Mouse (Mus musculus) forebrain, embryonic 10.5 days (tissue): Measurements from ENCODE around the gene Myh4. TPM values are rescaled to one million over a fixed set of nuclear protein-coding genes. Genes with fewer than 3 reads are reported as not detected.

Source experiments
- DNase-seq: peaks from one replicate; pipeline ENCODE4 v3.0.0-alpha.2; 2017; ENCODE audit warnings: low spot score; ENCODE audit errors: extremely low spot score
- H3K27ac ChIP-seq: fragments of 300-500 bp; sonication (generic); 2 replicates; pipeline ENCODE4 v1.5.1; 2016; ENCODE audit warnings: mild to moderate bottlenecking
- H3K27me3 ChIP-seq: fragments of 300-500 bp; sonication (generic); 2 replicates; pipeline ENCODE4 v1.6.1; 2016; ENCODE audit warnings: mild to moderate bottlenecking; ENCODE audit not compliant: poor library complexity, severe bottlenecking
- H3K36me3 ChIP-seq: fragments of 300-500 bp; sonication (generic); replicated peaks from 2 replicates; pipeline ENCODE4 v1.6.1; 2016; ENCODE audit warnings: mild to moderate bottlenecking, moderate library complexity
- H3K4me1 ChIP-seq: fragments of 300-500 bp; sonication (generic); 2 replicates; pipeline ENCODE4 v1.6.1; 2016
- H3K4me3 ChIP-seq: fragments of 300-500 bp; sonication (generic); 2 replicates; pipeline ENCODE4 v1.5.1; 2016; ENCODE audit warnings: mild to moderate bottlenecking, moderate library complexity
- H3K9me3 ChIP-seq: fragments of 300-500 bp; sonication (generic); 2 replicates; pipeline ENCODE4 v1.6.1; 2016; ENCODE audit warnings: mild to moderate bottlenecking, moderate library complexity
- WGBS: fragments of 180-500 bp; shearing (Covaris S2); methylation state at CpG from one replicate; pipeline ENCODE4 v1.1.7; 2016; 5-methylcytosine and 5-hydroxymethylcytosine counted together
- polyA plus RNA-seq: library from polyadenylated mRNA; unstranded; fragments of >200 nt; fragmentation: Nextera tagmentation; extraction: Ambion mirVana; gene quantifications from 2 replicates; pipeline ENCODE4 v1.2.1, GENCODE M21; 2016

The Myh4 gene
- not detected in 2 replicates for polyA plus RNA-seq

DNA sequence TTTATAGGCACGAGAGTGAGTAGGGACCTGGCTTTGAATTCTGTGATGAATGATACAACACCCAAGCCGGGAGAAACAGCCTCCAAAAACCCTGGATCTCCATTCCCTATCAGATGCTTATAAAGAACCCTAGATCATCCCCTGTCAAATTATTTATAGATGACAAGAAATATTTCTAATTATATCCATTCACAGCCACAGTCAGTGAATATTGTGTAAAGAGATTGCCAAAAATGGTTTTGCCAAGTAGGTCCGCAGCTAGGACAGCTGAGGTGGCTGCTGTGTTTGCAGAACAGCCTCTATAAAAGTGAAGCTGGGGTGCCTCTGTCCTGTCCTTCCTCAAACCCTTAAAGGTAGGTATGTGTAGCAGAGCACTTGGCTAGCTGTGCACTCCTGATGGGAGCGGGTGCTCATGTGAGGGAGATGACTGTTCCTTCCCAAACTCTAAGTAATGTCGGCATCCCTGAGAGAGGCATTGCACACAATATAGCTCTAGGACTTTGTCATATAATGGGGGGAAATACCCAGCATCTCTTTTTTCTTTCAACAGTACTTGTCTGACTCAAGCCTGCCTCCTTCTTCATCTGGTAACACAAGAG lies at the start of gene Myh4:
Gene Myh4, plus strand, starts transcription at position 549 of the 599 bp plus-strand sequence.
- Histone ChIP-seq H3K27ac (no peak within 1 kb of the TSS), H3K4me1 (no peaks in the 10 kb centered on the region), H3K27me3 (no peaks in the 10 kb centered on the region), H3K36me3 (no peaks in the 10 kb centered on the region), H3K4me3 (no peak within 1 kb of the TSS), H3K9me3 (no peaks in the 10 kb centered on the region)
- 86% methylated on average over 5 of the region's 5 CpGs for WGBS
- DNase-seq, result no peak

DNA sequence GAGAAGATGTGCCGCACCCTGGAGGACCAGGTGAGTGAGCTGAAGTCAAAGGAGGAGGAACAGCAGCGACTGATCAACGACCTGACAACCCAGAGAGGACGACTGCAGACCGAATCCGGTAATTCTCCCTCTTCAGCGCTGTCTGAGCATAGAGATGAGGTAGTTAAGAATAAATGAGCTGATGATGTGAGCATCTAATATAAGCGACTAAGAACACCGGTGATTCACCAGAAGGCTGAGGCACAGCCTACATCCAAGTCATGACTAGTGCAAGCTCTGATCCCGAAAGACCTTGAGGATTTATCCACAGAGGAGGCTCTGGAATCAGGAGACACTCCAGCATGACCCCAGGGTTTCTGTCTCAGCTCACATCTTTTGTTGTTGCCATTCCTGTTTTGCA lies 47.5 kb upstream of the Myh4 start:
- H3K4me3 ChIP-seq, result no peak overlapping the region
- no peaks in the 10 kb centered on the region for H3K4me1 ChIP-seq
- no peaks in the 10 kb centered on the region for H3K27me3 ChIP-seq
- WGBS, result 87% methylated on average over 10 of the region's 10 CpGs
- no peak for DNase-seq
- H3K36me3 ChIP-seq, result no peaks in the 10 kb centered on the region
- no peaks in the 10 kb centered on the region for H3K9me3 ChIP-seq
- no peak overlapping the region for H3K27ac ChIP-seq

DNA sequence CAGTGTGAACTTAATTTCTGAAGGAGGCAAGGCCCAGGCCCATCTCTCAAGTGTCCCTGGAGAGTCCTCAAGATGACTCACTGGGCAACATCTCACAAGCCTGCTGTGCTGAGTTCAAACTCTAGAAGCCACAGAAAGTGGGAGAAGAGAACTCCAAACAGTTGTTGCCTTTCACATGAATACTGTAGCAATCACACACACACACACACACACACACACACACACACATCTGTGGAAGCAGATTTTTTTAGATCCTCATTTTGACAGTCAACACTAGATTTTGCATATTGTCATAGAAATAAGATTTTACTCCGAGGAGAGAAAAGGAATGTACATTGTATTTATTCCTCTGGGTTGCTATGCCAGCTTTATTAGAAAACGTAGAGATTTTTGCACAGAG lies 47.0 kb upstream of the Myh4 start:
- WGBS, result 90% methylated on average over 2 of the region's 2 CpGs
- Histone ChIP-seq H3K36me3 (no peaks in the 10 kb centered on the region), H3K4me3 (no peak overlapping the region), H3K9me3 (no peaks in the 10 kb centered on the region), H3K4me1 (no peaks in the 10 kb centered on the region), H3K27me3 (no peaks in the 10 kb centered on the region), H3K27ac (no peak overlapping the region)
- no peak for DNase-seq

DNA sequence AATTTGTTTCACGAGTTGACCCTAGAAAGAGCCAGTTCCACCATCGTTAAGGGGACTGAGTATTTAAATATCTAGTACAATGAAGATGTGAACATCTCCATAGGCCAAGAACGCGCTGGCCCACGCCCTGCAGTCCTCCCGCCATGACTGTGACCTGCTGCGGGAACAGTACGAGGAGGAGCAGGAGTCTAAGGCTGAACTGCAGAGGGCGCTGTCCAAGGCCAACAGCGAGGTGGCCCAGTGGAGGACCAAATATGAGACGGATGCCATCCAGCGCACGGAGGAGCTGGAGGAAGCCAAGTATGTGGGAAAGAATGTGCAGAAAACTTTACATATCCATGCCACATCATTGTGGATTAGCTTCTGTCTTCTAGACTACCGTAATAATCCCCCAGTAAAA lies 46.3 kb upstream of the Myh4 start:
- no peak for DNase-seq

DNA sequence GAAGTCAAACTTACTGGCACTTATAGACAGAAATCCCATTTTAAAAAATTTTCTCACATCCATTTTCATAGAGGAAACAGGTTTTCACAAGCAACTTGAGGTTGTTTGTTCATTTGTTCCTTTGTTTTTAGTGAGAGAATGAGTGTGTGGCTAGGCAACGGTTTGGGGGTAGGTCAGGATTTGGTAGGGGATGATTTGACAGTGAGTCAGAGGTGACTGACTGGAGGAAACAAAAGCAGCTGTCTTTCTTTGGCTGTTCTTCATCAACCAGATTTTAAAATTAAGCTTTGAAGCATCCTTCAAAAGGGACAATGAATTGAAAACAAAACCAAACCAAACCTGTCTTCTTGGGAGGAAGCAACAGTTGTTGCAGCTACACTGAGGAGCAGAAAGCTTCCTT lies 38.5 kb upstream of the Myh4 start:
- Histone ChIP-seq H3K4me3 (no peak overlapping the region), H3K9me3 (no peaks in the 10 kb centered on the region), H3K36me3 (no peaks in the 10 kb centered on the region), H3K27ac (no peak overlapping the region), H3K4me1 (no peaks in the 10 kb centered on the region), H3K27me3 (no peaks in the 10 kb centered on the region)
- DNase-seq, result no peak
- WGBS, result 61% methylated on average over 1 of the region's 1 CpGs

More for the DNA sequence above, 46.3 kb upstream of the Myh4 start:
- H3K27me3 ChIP-seq, result no peaks in the 10 kb centered on the region
- WGBS, result 91% methylated on average over 14 of the region's 14 CpGs
- H3K4me1 ChIP-seq, result no peaks in the 10 kb centered on the region
- no peaks in the 10 kb centered on the region for H3K9me3 ChIP-seq
- no peak overlapping the region for H3K27ac ChIP-seq
- no peaks in the 10 kb centered on the region for H3K36me3 ChIP-seq
- H3K4me3 ChIP-seq, result no peak overlapping the region

DNA sequence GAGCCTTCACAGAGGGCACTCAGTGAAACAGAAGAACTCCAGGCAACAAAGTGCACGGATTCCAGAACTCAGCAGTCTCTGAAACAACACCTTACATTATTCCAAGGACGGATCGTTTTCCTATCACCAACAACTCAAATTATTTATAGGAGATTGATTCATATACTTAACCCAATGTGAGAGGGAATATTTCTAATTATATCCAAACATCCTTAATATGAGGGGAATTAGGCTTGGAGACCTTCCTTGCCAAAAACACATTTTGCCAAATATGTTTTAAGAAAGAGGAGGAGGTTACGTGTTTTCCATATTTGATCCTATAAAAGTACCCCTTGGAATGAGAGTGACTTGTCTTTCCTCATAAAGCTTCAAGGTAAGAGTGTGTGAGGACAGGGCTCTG lies 38.1 kb upstream of the Myh4 start, which contains the start of gene Myh1:
Gene Myh1, plus strand, starts transcription at position 301 of the 400 bp plus-strand sequence.
- Histone ChIP-seq H3K27me3 (no peaks in the 10 kb centered on the region), H3K36me3 (no peaks in the 10 kb centered on the region), H3K4me3 (no peak within 1 kb of the TSS), H3K4me1 (no peaks in the 10 kb centered on the region), H3K9me3 (no peaks in the 10 kb centered on the region), H3K27ac (no peak within 1 kb of the TSS)
- DNase-seq, result no peak
- WGBS, result 86% methylated on average over 4 of the region's 4 CpGs

DNA sequence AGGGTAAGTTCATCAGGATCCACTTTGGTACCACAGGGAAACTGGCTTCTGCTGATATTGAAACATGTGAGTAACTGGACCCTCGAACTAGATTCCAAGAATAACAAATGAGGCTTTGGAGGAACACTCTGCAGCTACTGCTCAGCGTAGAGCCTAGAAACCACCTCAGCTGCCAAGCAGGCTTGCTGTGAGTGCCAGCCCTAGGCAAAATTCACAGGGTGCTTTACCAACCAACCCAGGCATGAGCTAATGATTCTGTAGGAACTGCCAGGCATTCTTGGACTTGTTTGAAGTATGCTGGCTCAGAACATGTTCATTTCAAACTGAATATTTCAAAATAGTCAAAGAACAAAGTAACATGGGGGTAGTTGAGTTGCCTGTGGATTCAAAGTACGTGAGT lies 33.1 kb upstream of the Myh4 start:
- no peaks in the 10 kb centered on the region for H3K4me1 ChIP-seq
- H3K36me3 ChIP-seq, result no peaks in the 10 kb centered on the region
- no peaks in the 10 kb centered on the region for H3K9me3 ChIP-seq
- no peak overlapping the region for H3K27ac ChIP-seq
- no peaks in the 10 kb centered on the region for H3K27me3 ChIP-seq
- 86% methylated on average over 3 of the region's 3 CpGs for WGBS
- H3K4me3 ChIP-seq, result no peak overlapping the region
- DNase-seq, result no peak

DNA sequence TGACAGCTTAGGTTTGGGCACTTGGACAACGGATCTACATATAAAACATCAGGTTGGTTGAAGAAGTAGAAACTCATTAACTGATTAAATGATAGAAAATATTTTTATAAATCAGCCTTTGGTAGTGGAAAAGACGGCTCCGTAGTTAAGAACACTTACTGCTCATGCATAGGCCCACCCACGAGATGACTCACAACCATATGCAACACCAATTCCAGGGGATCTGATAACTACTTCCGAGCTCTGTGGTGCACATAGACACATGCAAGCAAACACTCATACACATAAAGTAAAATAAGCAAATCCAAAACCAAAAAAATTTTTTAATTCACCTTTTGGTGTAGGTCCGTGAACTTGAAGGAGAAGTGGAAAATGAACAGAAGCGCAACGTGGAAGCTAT lies 16.0 kb upstream of the Myh4 start:
- 94% methylated on average over 8 of the region's 8 CpGs for WGBS
- Histone ChIP-seq H3K4me3 (no peak overlapping the region), H3K27ac (no peak overlapping the region)

DNA sequence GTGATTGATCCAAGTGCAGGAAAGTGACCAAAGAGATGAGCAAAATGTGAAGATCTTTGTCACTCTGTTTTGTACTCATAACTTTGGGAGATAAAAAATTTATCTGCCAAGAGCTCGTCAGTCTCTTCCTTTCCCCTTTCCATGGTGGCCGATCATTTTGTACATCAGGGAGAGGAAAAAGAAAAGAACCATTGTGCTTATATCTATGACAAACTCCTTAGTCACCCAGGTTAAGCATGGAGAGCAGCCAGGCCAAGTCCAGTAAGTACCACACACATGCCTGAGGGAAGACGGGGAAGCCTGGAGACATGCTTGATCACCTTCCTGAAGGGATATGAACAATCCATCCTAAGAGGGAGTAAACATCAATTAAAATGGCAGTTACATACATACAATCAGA lies 13.4 kb upstream of the Myh4 start:
- Histone ChIP-seq H3K4me3 (no peak overlapping the region), H3K27me3 (no peaks in the 10 kb centered on the region), H3K36me3 (no peaks in the 10 kb centered on the region), H3K9me3 (no peaks in the 10 kb centered on the region), H3K27ac (no peak overlapping the region), H3K4me1 (no peaks in the 10 kb centered on the region)
- WGBS, result 93% methylated on average over 3 of the region's 3 CpGs
- DNase-seq, result no peak

More for the DNA sequence above, 16.0 kb upstream of the Myh4 start:
- H3K4me1 ChIP-seq, result no peaks in the 10 kb centered on the region
- no peaks in the 10 kb centered on the region for H3K9me3 ChIP-seq
- H3K36me3 ChIP-seq, result no peaks in the 10 kb centered on the region
- H3K27me3 ChIP-seq, result no peaks in the 10 kb centered on the region
- no peak for DNase-seq

DNA sequence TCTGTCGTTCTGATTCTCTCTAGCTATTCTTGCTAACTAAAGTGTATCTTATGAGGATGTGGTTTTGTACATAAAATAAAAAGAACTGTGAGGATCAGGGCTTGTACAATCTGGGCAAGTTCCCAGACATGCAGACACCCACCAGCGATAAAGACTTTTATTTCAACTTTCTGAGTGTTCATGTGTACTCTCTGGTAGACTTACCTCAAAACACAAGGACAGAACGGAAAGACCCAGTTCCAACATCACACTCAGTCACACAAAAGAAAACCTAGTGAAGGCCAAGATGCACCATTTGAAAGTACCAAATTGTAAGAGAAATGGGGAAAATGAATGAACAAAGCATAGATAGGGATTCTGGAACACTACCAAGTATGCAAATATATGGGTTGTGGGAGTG lies 9.1 kb upstream of the Myh4 start:
- DNase-seq, result no peak
- Histone ChIP-seq H3K36me3 (no peaks in the 10 kb centered on the region), H3K9me3 (no peaks in the 10 kb centered on the region), H3K27me3 (no peaks in the 10 kb centered on the region), H3K4me1 (no peaks in the 10 kb centered on the region), H3K4me3 (no peak overlapping the region), H3K27ac (no peak overlapping the region)
- WGBS, result 91% methylated on average over 3 of the region's 3 CpGs

DNA sequence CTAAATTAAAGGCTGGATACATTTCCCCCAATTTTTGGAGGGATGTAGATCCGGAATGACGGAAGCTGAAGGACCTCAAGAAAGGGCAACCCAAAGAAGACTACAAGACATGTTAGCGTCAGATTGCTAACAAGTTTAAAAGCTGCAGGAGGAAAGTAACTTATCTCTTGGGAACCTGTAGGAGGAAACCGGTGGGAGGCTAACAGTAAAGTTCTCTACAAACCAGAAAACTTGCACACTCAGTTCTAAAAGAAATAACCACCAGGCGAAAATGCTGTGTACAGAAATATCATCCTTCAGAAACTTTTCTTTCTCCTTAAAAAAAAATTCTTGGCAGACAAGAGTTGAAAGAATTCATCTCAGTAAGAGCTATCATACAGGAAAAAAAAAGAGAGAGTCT lies 8.7 kb upstream of the Myh4 start:
- no peaks in the 10 kb centered on the region for H3K9me3 ChIP-seq
- no peak for DNase-seq
- H3K36me3 ChIP-seq, result no peaks in the 10 kb centered on the region
- no peak overlapping the region for H3K27ac ChIP-seq
- H3K4me3 ChIP-seq, result no peak overlapping the region
- WGBS, result 95% methylated on average over 5 of the region's 5 CpGs
- H3K27me3 ChIP-seq, result no peaks in the 10 kb centered on the region
- no peaks in the 10 kb centered on the region for H3K4me1 ChIP-seq

DNA sequence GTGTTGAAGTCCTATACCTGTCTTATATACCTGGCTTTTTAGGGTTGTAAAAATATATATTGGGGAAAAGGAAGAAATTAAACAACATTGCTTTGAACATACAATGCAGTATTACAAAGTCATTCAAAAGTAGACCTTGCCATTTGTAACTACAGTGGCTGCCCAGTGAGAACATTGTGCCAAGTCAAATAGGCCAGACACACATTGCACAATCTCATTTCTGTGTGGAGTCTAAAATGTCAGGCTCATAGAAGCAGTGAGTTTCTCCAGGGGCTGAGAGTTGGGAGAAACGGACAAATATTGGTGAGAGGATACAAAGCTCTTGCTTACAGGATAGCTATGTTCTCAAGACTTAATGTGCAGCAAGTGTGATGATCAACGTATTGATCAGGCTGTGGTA lies 7.9 kb upstream of the Myh4 start:
- Histone ChIP-seq H3K4me3 (no peak overlapping the region), H3K4me1 (no peaks in the 10 kb centered on the region), H3K9me3 (no peaks in the 10 kb centered on the region), H3K27me3 (no peaks in the 10 kb centered on the region), H3K36me3 (no peaks in the 10 kb centered on the region), H3K27ac (no peak overlapping the region)
- 83% methylated on average over 2 of the region's 2 CpGs for WGBS
- DNase-seq, result no peak

DNA sequence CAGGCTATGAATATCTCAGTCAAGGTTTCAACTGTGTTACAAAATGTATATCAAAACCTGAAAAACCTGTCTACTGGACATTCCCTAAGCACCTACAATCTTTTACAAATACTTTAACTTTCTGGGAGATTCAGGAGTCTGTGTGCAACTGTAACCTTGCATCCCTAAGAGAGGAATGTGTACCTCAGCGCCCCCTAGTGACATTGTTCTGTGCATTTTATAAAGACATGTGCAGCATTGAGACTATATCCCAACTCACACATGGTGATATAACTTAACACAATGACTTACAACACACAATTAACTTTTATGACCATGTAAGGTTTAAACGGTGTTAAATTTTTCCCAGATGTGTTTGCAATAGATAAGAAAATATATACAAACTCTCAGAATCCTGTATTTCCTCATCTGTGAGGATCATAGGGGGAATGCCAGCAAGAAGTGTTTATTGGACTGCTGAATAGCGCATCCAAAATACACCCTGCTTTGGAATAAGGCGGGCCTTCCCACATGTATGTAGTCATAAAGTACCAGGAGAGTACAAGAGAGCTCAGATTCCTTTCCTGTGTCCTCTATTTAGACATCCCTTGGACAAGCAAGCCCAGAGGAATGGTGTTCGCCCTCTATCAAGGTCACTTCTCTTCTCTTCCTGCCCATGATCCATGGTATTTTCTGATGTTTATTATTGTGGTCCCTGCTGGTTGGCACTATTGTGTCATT lies 2.0 kb upstream of the Myh4 start:
- no peaks in the 10 kb centered on the region for H3K27me3 ChIP-seq
- DNase-seq, result peak; percentile 20
- no peak overlapping the region for H3K27ac ChIP-seq
- H3K4me3 ChIP-seq, result no peak overlapping the region
- WGBS, result 69% methylated on average over 5 of the region's 5 CpGs
- no peaks in the 10 kb centered on the region for H3K9me3 ChIP-seq
- no peaks in the 10 kb centered on the region for H3K4me1 ChIP-seq
- no peaks in the 10 kb centered on the region for H3K36me3 ChIP-seq
